Mouse (Mus musculus): ENCODE measurements around the gene Taar5. TPM values are rescaled to one million over a fixed set of nuclear protein-coding genes. Genes with fewer than 3 reads are reported as not detected.

Taar5 gene
- polyA plus RNA-seq (2014; fragmentation: Nextera tagmentation; extraction: Ambion mirVana), result not detected in 2 replicates

DNA sequence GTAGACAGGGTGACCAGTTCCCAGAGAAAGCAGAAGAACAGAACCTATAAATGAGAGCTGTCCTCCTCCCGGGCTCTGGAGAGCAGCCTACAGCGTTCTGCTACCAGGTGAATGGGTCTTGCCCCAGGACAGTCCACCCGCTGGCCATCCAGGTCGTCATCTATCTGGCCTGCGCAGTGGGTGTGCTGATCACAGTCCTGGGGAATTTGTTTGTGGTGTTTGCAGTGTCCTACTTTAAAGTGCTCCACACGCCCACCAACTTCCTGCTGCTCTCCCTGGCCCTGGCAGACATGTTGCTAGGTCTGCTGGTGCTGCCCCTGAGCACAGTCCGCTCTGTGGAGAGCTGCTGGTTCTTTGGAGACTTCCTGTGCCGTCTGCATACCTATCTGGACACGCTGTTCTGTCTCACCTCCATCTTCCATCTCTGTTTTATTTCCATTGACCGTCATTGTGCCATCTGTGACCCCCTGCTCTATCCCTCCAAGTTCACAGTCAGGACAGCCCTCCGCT is at the start of gene Taar5:
TSS of gene Taar5 (plus strand) at position 51 of the 510 bp plus-strand sequence.
- WGBS, result 91% methylated on average over 11 of the region's 11 CpGs
- DNase-seq (no peak), ATAC-seq (ENCODE audit: low FRiP score, low TSS enrichment) (no peak)
- Histone ChIP-seq H3K27ac (replicated peaks; ENCODE audit: low read depth, low read length) (no peak within 1 kb of the TSS), H3K9me3 (ENCODE audit: control insufficient read depth, low read length) (no peaks in the 10 kb centered on the region), H3K4me2 (ENCODE audit: low read length) (no peak within 1 kb of the TSS), H3K27me3 (ENCODE audit: control insufficient read depth, insufficient read depth, low read length) (no peaks in the 10 kb centered on the region), H3K4me1 (ENCODE audit: control insufficient read depth, insufficient read depth, low read length) (no peaks in the 10 kb centered on the region), H3K36me3 (ENCODE audit: control insufficient read depth, insufficient read depth, low read length) (no peaks in the 10 kb centered on the region), H3K4me3 (replicated peaks; ENCODE audit: low read depth, low read length) (no peak within 1 kb of the TSS), H3K9ac (replicated peaks; ENCODE audit: low read length) (no peak within 1 kb of the TSS)

- Histone ChIP-seq H3K4me3 (replicated peaks; ENCODE audit: low read depth, low read length) (no peak overlapping the region), H3K27me3 (ENCODE audit: control insufficient read depth, insufficient read depth, low read length) (no peaks in the 10 kb centered on the region), H3K9me3 (ENCODE audit: control insufficient read depth, low read length) (no peaks in the 10 kb centered on the region), H3K36me3 (ENCODE audit: control insufficient read depth, insufficient read depth, low read length) (no peaks in the 10 kb centered on the region), H3K4me2 (ENCODE audit: low read length) (no peak overlapping the region), H3K4me1 (ENCODE audit: control insufficient read depth, insufficient read depth, low read length) (no peaks in the 10 kb centered on the region), H3K9ac (replicated peaks; ENCODE audit: low read length) (no peak overlapping the region), H3K27ac (replicated peaks; ENCODE audit: low read depth, low read length) (no peak overlapping the region)
- WGBS, result 73% methylated on average over 3 of the region's 3 CpGs
- ATAC-seq (ENCODE audit: low FRiP score, low TSS enrichment) (no peak), DNase-seq (no peak)
Measured at GRCm38 (mm10) chr10:23922468-23922867, 48.0 kb upstream of the Taar5 start.

GRCm38 (mm10) chr10:23923941-23924340 is 46.6 kb upstream of the Taar5 start:
- no peaks in the 10 kb centered on the region for H3K27me3 ChIP-seq (ENCODE audit: control insufficient read depth, insufficient read depth, low read length)
- no peak overlapping the region for H3K9ac ChIP-seq (replicated peaks; ENCODE audit: low read length)
- H3K36me3 ChIP-seq (ENCODE audit: control insufficient read depth, insufficient read depth, low read length), result no peaks in the 10 kb centered on the region
- WGBS, result 82% methylated on average over 2 of the region's 2 CpGs
- no peaks in the 10 kb centered on the region for H3K4me1 ChIP-seq (ENCODE audit: control insufficient read depth, insufficient read depth, low read length)
- no peak overlapping the region for H3K4me3 ChIP-seq (replicated peaks; ENCODE audit: low read depth, low read length)
- H3K27ac ChIP-seq (replicated peaks; ENCODE audit: low read depth, low read length), result no peak overlapping the region
- ATAC-seq (ENCODE audit: low FRiP score, low TSS enrichment) (no peak), DNase-seq (no peak)
- H3K4me2 ChIP-seq (ENCODE audit: low read length), result no peak overlapping the region
- no peaks in the 10 kb centered on the region for H3K9me3 ChIP-seq (ENCODE audit: control insufficient read depth, low read length)

GRCm38 (mm10) chr10:23937613-23938012 is 32.9 kb upstream of the Taar5 start:
- WGBS, result 53% methylated on average over 4 of the region's 4 CpGs
- no peaks in the 10 kb centered on the region for H3K27me3 ChIP-seq (ENCODE audit: control insufficient read depth, insufficient read depth, low read length)
- H3K27ac ChIP-seq (replicated peaks; ENCODE audit: low read depth, low read length), result no peak overlapping the region
- H3K4me2 ChIP-seq (ENCODE audit: low read length), result no peak overlapping the region
- H3K4me1 ChIP-seq (ENCODE audit: control insufficient read depth, insufficient read depth, low read length), result no peaks in the 10 kb centered on the region
- no peaks in the 10 kb centered on the region for H3K36me3 ChIP-seq (ENCODE audit: control insufficient read depth, insufficient read depth, low read length)
- no peak for DNase-seq
- no peak for ATAC-seq (ENCODE audit: low FRiP score, low TSS enrichment)
- no peaks in the 10 kb centered on the region for H3K9me3 ChIP-seq (ENCODE audit: control insufficient read depth, low read length)
- H3K4me3 ChIP-seq (replicated peaks; ENCODE audit: low read depth, low read length), result no peak overlapping the region
- no peak overlapping the region for H3K9ac ChIP-seq (replicated peaks; ENCODE audit: low read length)

GRCm38 (mm10) chr10:23938312-23938711 is 32.2 kb upstream of the Taar5 start, which contains the start of gene Taar2:
Gene Taar2 (plus strand): TSS chr10:23938572.
- ATAC-seq (ENCODE audit: low FRiP score, low TSS enrichment) (no peak), DNase-seq (peak; percentile 33)
- Histone ChIP-seq H3K4me2 (ENCODE audit: low read length) (no peak within 1 kb of the TSS), H3K4me3 (replicated peaks; ENCODE audit: low read depth, low read length) (no peak within 1 kb of the TSS), H3K9me3 (ENCODE audit: control insufficient read depth, low read length) (no peaks in the 10 kb centered on the region), H3K4me1 (ENCODE audit: control insufficient read depth, insufficient read depth, low read length) (no peaks in the 10 kb centered on the region), H3K36me3 (ENCODE audit: control insufficient read depth, insufficient read depth, low read length) (no peaks in the 10 kb centered on the region), H3K27me3 (ENCODE audit: control insufficient read depth, insufficient read depth, low read length) (no peaks in the 10 kb centered on the region), H3K9ac (replicated peaks; ENCODE audit: low read length) (no peak within 1 kb of the TSS), H3K27ac (replicated peaks; ENCODE audit: low read depth, low read length) (no peak within 1 kb of the TSS)
- 45% methylated on average over 6 of the region's 6 CpGs for WGBS

GRCm38 (mm10) chr10:23942465-23942864 is 28.0 kb upstream of the Taar5 start:
- H3K9me3 ChIP-seq (ENCODE audit: control insufficient read depth, low read length), result no peaks in the 10 kb centered on the region
- ATAC-seq (ENCODE audit: low FRiP score, low TSS enrichment), result no peak
- H3K27ac ChIP-seq (replicated peaks; ENCODE audit: low read depth, low read length), result no peak overlapping the region
- DNase-seq, result peak; percentile 8
- no peaks in the 10 kb centered on the region for H3K36me3 ChIP-seq (ENCODE audit: control insufficient read depth, insufficient read depth, low read length)
- H3K4me1 ChIP-seq (ENCODE audit: control insufficient read depth, insufficient read depth, low read length), result no peaks in the 10 kb centered on the region
- H3K9ac ChIP-seq (replicated peaks; ENCODE audit: low read length), result no peak overlapping the region
- 81% methylated on average over 5 of the region's 5 CpGs for WGBS
- H3K27me3 ChIP-seq (ENCODE audit: control insufficient read depth, insufficient read depth, low read length), result no peaks in the 10 kb centered on the region
- no peak overlapping the region for H3K4me3 ChIP-seq (replicated peaks; ENCODE audit: low read depth, low read length)
- H3K4me2 ChIP-seq (ENCODE audit: low read length), result no peak overlapping the region

- WGBS, result 62% methylated on average over 7 of the region's 7 CpGs
- Histone ChIP-seq H3K9ac (replicated peaks; ENCODE audit: low read length) (no peak overlapping the region), H3K4me2 (ENCODE audit: low read length) (no peak overlapping the region), H3K4me1 (ENCODE audit: control insufficient read depth, insufficient read depth, low read length) (no peaks in the 10 kb centered on the region), H3K36me3 (ENCODE audit: control insufficient read depth, insufficient read depth, low read length) (no peaks in the 10 kb centered on the region), H3K27ac (replicated peaks; ENCODE audit: low read depth, low read length) (no peak overlapping the region), H3K27me3 (ENCODE audit: control insufficient read depth, insufficient read depth, low read length) (no peaks in the 10 kb centered on the region), H3K9me3 (ENCODE audit: control insufficient read depth, low read length) (no peaks in the 10 kb centered on the region), H3K4me3 (replicated peaks; ENCODE audit: low read depth, low read length) (no peak overlapping the region)
- DNase-seq (peak; percentile 13), ATAC-seq (ENCODE audit: low FRiP score, low TSS enrichment) (no peak)
Measured at GRCm38 (mm10) chr10:23948026-23948425, 22.5 kb upstream of the Taar5 start.

GRCm38 (mm10) chr10:23949508-23950005 is 20.9 kb upstream of the Taar5 start, which contains the start of gene Taar3:
Gene Taar3 (plus strand): TSS chr10:23949558.
- no peak within 1 kb of the TSS for H3K4me3 ChIP-seq (replicated peaks; ENCODE audit: low read depth, low read length)
- H3K36me3 ChIP-seq (ENCODE audit: control insufficient read depth, insufficient read depth, low read length), result no peaks in the 10 kb centered on the region
- H3K27ac ChIP-seq (replicated peaks; ENCODE audit: low read depth, low read length), result no peak within 1 kb of the TSS
- H3K27me3 ChIP-seq (ENCODE audit: control insufficient read depth, insufficient read depth, low read length), result no peaks in the 10 kb centered on the region
- H3K9me3 ChIP-seq (ENCODE audit: control insufficient read depth, low read length), result no peaks in the 10 kb centered on the region
- no peak for ATAC-seq (ENCODE audit: low FRiP score, low TSS enrichment)
- WGBS, result 85% methylated on average over 16 of the region's 16 CpGs
- H3K4me1 ChIP-seq (ENCODE audit: control insufficient read depth, insufficient read depth, low read length), result no peaks in the 10 kb centered on the region
- DNase-seq, result no peak
- H3K9ac ChIP-seq (replicated peaks; ENCODE audit: low read length), result no peak within 1 kb of the TSS
- H3K4me2 ChIP-seq (ENCODE audit: low read length), result no peak within 1 kb of the TSS

DNA sequence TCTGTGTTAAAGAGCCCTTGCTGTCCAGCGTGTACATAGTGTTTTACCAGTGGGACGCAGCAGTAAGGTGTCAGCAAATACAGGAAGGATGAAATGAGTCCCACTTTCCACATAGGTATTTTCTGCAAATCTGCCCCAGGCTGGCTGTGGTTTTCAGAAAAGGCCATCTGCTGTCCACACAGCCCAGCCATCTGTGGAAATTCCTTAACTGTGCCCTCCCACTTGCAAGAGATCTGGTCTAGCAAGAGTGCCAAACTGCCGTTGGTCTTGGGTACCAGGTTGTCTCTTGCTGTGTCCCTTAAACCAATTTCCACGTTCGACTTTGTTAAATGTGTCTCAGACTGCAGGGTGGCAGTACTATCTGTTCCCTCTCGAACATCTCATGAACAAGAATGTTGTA is 18.8 kb upstream of the Taar5 start:
- ATAC-seq (ENCODE audit: low FRiP score, low TSS enrichment) (no peak), DNase-seq (no peak)
- no peak overlapping the region for H3K27ac ChIP-seq (replicated peaks; ENCODE audit: low read depth, low read length)
- H3K4me3 ChIP-seq (replicated peaks; ENCODE audit: low read depth, low read length), result no peak overlapping the region
- H3K4me1 ChIP-seq (ENCODE audit: control insufficient read depth, insufficient read depth, low read length), result no peaks in the 10 kb centered on the region
- no peaks in the 10 kb centered on the region for H3K9me3 ChIP-seq (ENCODE audit: control insufficient read depth, low read length)
- no peak overlapping the region for H3K4me2 ChIP-seq (ENCODE audit: low read length)
- H3K27me3 ChIP-seq (ENCODE audit: control insufficient read depth, insufficient read depth, low read length), result no peaks in the 10 kb centered on the region
- WGBS, result 94% methylated on average over 6 of the region's 6 CpGs
- no peaks in the 10 kb centered on the region for H3K36me3 ChIP-seq (ENCODE audit: control insufficient read depth, insufficient read depth, low read length)
- H3K9ac ChIP-seq (replicated peaks; ENCODE audit: low read length), result no peak overlapping the region
